Mouse (Mus musculus): ENCODE measurements at regions not wholly inside any gene's neighbourhood (a gene's known extent, or its start where the extent isn't known, plus 50 kb on each side); places are given as distances from the start of the nearest gene placed in this dataset.
"Not testable (repeated sequence)": the region's sequence is repeated elsewhere in the genome, so short reads cannot be mapped to it uniquely, and the experiment has no call there.

DNA sequence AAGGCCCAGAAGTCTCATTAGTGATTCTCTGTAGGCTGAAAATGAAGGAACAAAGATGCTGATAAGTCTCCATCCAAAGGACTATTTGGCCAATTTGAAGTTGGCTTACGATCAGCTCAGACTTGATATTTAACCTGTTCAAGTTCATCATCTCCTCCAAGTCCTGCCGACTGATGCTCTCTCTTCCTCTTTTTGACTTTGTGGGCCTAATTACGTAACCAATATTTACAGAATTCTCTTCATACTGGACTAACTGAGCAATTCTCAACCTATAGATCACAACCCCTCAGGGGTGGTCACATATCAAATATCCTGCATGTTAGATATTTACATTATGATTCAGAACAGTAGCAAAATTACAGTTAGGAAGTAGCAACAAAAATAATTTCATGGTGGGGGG lies 101.2 kb upstream of the Frmd4a start:
- H3K4me3 ChIP-seq (replicated peaks) = no peak overlapping the region
- ATAC-seq (replicated peaks; ENCODE audit: low FRiP score) = no peak
- H3K27me3 ChIP-seq = no peaks in the 10 kb centered on the region
- no peak overlapping the region for H3K4me2 ChIP-seq
- WGBS = 92% methylated on average over 3 of the region's 3 CpGs
- no peak overlapping the region for H3K9ac ChIP-seq
- H3K9me3 ChIP-seq (replicated peaks) = no peaks in the 10 kb centered on the region
- no peaks in the 10 kb centered on the region for H3K36me3 ChIP-seq
- H3K27ac ChIP-seq = no peak overlapping the region
- H3K4me1 ChIP-seq = no peaks in the 10 kb centered on the region

DNA sequence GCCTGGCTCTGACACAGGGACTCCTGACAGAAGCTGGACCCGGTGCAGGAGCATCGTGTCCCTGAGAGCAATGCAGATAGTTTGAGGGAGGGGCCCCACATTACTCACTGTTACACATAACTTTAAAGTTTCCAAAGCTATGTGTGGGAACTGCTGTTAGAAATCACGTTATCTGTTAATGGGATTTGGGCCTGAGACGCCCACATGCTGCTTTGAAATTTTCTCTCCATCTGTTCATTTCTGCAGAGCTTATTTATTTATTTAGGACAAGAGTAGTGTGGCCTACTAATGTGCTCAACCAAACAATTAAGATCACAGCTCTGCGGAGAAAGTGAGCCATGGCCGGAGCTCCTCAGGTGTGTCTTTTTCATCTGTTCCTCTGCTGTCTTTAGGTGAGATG lies 99.4 kb upstream of the Frmd4a start:
- WGBS = 73% methylated on average over 6 of the region's 6 CpGs
- Histone ChIP-seq H3K9me3 (replicated peaks) (no peaks in the 10 kb centered on the region), H3K4me1 (no peaks in the 10 kb centered on the region)

DNA sequence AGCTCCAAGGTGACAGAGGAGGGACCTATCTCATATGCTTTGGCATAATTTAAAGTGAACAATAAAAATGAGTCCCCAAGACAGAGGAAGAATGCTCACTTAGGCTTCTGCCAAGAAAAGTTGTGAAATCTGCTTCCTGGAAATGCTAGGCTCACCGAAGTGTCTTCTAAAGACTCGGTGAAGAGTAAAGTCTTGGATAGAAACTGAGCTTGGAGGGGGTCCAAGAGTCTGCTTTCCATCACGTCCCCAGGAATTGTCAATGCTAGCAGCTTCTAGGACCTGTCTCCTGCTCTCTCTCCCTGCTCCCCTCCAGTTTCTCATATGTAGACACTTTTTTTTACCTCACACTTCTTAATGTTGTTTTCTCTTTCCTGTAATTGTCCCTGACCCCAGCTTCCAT lies 97.6 kb upstream of the Frmd4a start:
- Histone ChIP-seq H3K9me3 (replicated peaks) (no peaks in the 10 kb centered on the region), H3K36me3 (no peaks in the 10 kb centered on the region), H3K4me2 (no peak overlapping the region), H3K9ac (no peak overlapping the region), H3K4me1 (no peaks in the 10 kb centered on the region), H3K27ac (no peak overlapping the region), H3K27me3 (no peaks in the 10 kb centered on the region), H3K4me3 (replicated peaks) (no peak overlapping the region)
- 72% methylated on average over 3 of the region's 3 CpGs for WGBS
- ATAC-seq (replicated peaks; ENCODE audit: low FRiP score) = no peak

More for the DNA sequence above, 99.4 kb upstream of the Frmd4a start:
- no peaks in the 10 kb centered on the region for H3K36me3 ChIP-seq
- no peak for ATAC-seq (replicated peaks; ENCODE audit: low FRiP score)
- H3K27ac ChIP-seq = no peak overlapping the region
- no peak overlapping the region for H3K9ac ChIP-seq
- H3K4me3 ChIP-seq (replicated peaks) = no peak overlapping the region
- no peak overlapping the region for H3K4me2 ChIP-seq
- H3K27me3 ChIP-seq = no peaks in the 10 kb centered on the region

DNA sequence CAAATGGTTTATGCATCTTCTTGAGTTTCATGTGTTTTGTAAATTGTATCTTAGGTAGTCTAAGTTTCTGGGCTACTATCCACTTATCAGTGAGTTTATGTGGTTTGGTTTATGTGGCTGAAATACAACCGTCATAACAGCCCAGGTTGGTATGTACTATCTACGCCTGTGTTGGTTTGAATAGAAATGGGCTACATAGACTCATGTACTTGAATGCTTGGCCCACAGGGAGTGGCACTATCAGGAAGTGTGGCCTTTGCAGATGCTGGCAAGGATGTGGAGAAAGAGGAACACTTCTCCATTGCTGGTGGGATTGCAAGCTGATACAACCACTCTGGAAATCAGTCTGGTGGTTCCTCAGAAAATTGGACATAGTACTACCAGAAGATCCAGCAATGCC lies 96.4 kb upstream of the Frmd4a start:
- ATAC-seq (replicated peaks; ENCODE audit: low FRiP score); H3K9ac ChIP-seq; H3K4me3 ChIP-seq (replicated peaks); H3K27me3 ChIP-seq; H3K9me3 ChIP-seq (replicated peaks); H3K36me3 ChIP-seq; H3K4me1 ChIP-seq; H3K4me2 ChIP-seq; H3K27ac ChIP-seq: not testable (repeated sequence)
- 84% methylated on average over 2 of the region's 2 CpGs for WGBS

DNA sequence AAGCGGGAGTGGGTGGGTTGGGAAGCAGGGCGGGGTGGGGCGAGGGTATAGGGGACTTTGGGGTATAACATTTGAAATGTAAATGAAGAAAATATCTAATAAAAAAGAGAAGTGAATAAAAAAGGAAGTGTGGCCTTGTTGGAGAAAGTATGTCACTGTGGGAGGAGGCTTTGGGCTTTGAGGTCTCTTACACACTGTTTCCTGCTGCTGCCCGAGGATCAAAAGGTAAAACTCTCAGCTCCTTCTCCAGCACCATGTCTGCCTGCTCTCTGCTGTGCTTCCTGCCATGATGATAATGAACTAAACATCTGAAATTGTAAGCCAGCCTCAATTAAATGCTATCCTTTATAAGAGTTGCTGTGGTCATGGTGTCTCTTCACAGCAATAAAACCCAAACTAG lies 94.8 kb upstream of the Frmd4a start:
- Histone ChIP-seq H3K27ac (no peak overlapping the region), H3K4me2 (no peak overlapping the region), H3K4me1 (no peaks in the 10 kb centered on the region), H3K9me3 (replicated peaks) (no peaks in the 10 kb centered on the region), H3K4me3 (replicated peaks) (no peak overlapping the region), H3K27me3 (no peaks in the 10 kb centered on the region), H3K9ac (no peak overlapping the region), H3K36me3 (no peaks in the 10 kb centered on the region)
- ATAC-seq (replicated peaks; ENCODE audit: low FRiP score) = no peak
- WGBS = 83% methylated on average over 4 of the region's 4 CpGs

DNA sequence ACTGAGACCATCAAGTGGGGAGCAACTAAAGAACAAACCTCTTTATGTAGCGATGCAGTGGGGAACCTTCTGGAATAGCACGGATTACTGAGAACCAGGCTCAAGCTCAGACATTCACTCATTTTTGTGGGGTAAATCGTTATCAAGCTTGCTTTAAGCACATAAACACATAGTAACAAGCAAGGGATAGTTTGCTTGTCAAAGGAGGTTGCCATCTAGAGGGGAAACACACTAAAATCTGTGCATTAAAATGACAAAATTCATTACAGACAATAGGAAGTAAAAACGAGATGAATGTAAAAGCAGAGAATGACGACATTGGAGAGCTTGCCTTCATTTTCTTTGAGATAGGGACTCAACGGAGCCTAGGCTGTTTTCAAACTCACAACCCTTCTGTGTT lies 92.8 kb upstream of the Frmd4a start:
- H3K4me1 ChIP-seq = no peaks in the 10 kb centered on the region
- H3K4me2 ChIP-seq = no peak overlapping the region
- H3K27ac ChIP-seq = no peak overlapping the region
- H3K4me3 ChIP-seq (replicated peaks) = no peak overlapping the region
- ATAC-seq (replicated peaks; ENCODE audit: low FRiP score) = no peak
- no peaks in the 10 kb centered on the region for H3K27me3 ChIP-seq
- H3K36me3 ChIP-seq = no peaks in the 10 kb centered on the region
- WGBS = 78% methylated on average over 6 of the region's 6 CpGs
- H3K9ac ChIP-seq = no peak overlapping the region
- H3K9me3 ChIP-seq (replicated peaks) = no peaks in the 10 kb centered on the region

DNA sequence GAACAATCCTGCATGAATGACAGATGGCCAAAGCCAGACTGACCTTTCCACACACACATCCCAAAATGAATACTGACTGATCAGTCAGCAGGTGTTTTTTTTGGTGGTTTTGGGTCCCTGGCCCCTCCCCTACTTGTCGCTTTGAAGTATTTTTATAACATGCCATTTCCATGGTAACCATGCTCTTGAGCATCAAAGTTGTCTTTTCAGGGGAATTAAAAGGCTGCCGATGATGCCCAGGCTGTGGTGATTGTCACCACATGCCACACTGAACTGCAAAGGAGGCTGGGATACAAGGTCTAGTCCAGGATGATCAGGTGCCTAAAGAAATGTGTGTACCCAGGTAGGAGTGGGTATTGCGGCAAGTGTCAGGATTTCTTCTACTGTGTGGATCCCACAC lies 92.3 kb upstream of the Frmd4a start:
- Histone ChIP-seq H3K9me3 (replicated peaks) (no peaks in the 10 kb centered on the region), H3K9ac (no peak overlapping the region), H3K27ac (no peak overlapping the region), H3K36me3 (no peaks in the 10 kb centered on the region), H3K4me3 (replicated peaks) (no peak overlapping the region), H3K4me2 (no peak overlapping the region), H3K27me3 (no peaks in the 10 kb centered on the region), H3K4me1 (no peaks in the 10 kb centered on the region)
- WGBS = 76% methylated on average over 3 of the region's 3 CpGs
- no peak for ATAC-seq (replicated peaks; ENCODE audit: low FRiP score)

DNA sequence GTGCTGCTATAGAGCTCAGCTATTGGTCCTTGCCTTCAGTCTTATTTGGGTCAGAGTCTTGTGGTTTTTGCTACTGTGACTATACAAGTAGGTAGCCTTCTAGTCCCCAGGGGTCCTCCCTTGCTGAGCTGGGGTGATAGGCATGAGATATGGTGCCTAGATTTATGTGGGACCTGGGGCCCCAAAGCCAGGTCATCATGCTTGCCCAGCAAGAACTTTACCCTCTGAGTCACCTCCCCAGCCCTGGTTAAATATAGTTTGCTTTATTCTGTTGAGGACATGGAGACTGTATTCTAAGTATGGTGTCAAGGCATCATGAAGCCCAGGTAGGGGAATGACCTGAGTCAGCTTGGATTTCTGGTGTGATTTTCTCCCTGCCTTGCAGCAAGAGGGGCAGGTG lies 91.4 kb upstream of the Frmd4a start:
- ATAC-seq (replicated peaks; ENCODE audit: low FRiP score) = no peak
- Histone ChIP-seq H3K9ac (no peak overlapping the region), H3K4me1 (no peaks in the 10 kb centered on the region), H3K4me3 (replicated peaks) (no peak overlapping the region), H3K27ac (no peak overlapping the region), H3K36me3 (no peaks in the 10 kb centered on the region), H3K27me3 (no peaks in the 10 kb centered on the region), H3K4me2 (no peak overlapping the region), H3K9me3 (replicated peaks) (no peaks in the 10 kb centered on the region)

DNA sequence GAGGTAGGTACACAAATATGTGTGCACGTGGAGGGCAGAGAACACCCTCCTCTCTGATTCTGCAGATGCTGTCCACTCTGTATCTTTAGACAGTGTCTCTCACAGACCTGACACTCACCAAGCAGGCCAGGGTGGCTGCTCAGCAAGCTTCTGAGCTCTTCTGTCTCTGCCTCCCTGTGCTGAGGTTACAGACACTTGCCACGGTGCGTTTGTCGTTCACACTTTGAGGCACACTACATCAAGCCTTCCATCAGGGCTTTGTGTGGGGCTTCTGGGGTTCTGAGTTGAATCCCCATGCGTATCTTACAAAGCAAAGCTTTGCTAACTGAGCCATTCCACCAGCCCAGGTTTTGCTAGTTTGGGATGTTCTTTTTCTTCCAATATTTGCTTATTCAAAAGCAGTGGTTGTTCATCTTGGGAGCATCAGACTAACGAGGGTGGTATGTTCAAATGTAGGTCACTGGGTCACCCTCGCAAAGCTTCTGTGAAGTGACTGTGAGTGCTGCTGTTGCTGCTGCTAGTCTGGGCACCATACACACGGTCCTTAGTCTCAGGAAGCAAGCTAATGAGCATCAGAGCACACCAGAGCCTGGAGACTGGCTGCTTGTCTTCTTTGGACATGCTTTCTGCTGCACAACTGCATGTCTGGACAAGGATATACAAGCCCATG lies 90.2 kb upstream of the Frmd4a start:
- Histone ChIP-seq H3K4me2 (no peak overlapping the region), H3K9me3 (replicated peaks) (no peaks in the 10 kb centered on the region), H3K4me1 (no peaks in the 10 kb centered on the region), H3K27ac (no peak overlapping the region), H3K9ac (no peak overlapping the region), H3K27me3 (no peaks in the 10 kb centered on the region), H3K4me3 (replicated peaks) (no peak overlapping the region), H3K36me3 (no peaks in the 10 kb centered on the region)
- no peak for ATAC-seq (replicated peaks; ENCODE audit: low FRiP score)
- 57% methylated on average over 8 of the region's 8 CpGs for WGBS

DNA sequence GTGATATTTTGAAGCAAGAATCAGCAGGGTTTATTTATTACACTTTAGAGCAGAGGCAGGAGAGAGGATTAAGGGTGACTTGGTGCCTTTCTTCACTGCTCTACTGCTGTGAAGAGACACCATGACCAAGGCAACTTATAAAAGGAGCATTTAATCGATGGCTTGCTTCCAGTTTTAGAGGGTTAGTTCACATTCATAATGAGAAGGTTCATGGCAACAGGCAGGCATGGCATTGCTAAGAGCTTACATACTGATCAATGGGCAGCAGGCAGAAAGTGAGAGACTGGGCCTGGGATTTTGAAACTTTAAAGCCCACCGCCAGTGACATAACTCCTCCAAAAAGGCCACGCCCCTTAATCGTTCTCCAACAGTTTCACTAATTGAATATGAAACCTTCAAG lies 89.7 kb upstream of the Frmd4a start:
- no peaks in the 10 kb centered on the region for H3K36me3 ChIP-seq
- no peak overlapping the region for H3K4me3 ChIP-seq (replicated peaks)
- no peak overlapping the region for H3K27ac ChIP-seq
- H3K4me2 ChIP-seq = no peak overlapping the region
- no peaks in the 10 kb centered on the region for H3K27me3 ChIP-seq
- no peaks in the 10 kb centered on the region for H3K4me1 ChIP-seq
- ATAC-seq (replicated peaks; ENCODE audit: low FRiP score) = no peak
- H3K9ac ChIP-seq = no peak overlapping the region
- no peaks in the 10 kb centered on the region for H3K9me3 ChIP-seq (replicated peaks)
- whole genome bisulfite sequencing = 92% methylated on average over 4 of the region's 4 CpGs

DNA sequence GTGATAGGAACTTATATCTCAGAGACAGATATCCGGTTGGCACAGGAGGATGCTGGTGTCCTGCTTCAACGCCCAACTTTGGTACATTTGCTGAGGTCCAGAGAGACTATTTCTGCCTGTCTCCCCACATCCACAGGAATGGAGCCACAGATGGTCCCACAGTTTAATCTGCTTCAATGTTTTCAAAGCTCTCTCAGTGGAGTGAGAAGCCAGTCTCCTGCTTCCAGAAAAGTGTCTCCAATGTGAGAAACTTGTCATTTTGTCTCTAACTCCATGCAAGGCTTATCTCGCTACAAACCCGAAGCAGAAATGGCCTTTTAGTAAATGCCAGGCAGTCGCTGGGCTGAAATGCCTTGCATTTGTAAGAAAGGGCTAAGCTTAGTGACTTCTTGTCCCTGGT lies 86.9 kb upstream of the Frmd4a start:
- H3K4me1 ChIP-seq = no peaks in the 10 kb centered on the region
- H3K27ac ChIP-seq = no peak overlapping the region
- H3K27me3 ChIP-seq = no peaks in the 10 kb centered on the region
- WGBS = 88% methylated on average over 5 of the region's 5 CpGs
- no peaks in the 10 kb centered on the region for H3K36me3 ChIP-seq
- no peak for ATAC-seq (replicated peaks; ENCODE audit: low FRiP score)
- H3K4me2 ChIP-seq = no peak overlapping the region
- H3K9me3 ChIP-seq (replicated peaks) = no peaks in the 10 kb centered on the region
- H3K4me3 ChIP-seq (replicated peaks) = no peak overlapping the region
- H3K9ac ChIP-seq = no peak overlapping the region

DNA sequence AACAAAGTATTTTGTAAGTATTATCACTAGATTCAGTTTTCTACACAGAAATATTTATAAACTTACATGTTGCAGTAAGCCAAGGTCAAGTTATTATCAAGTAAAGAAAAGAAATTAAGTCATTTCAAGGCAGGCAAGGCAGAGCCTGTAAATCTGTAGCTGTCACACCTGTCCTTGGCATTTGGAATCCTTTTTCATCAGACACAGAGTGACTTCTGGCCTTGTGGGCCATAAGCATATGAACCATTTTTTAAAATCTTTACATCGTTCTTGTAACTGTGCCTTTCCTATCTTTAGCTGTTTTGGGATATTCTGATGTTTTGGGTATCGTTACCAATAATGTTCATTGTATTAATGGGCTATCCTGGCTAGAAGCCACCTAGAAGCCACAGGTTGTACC lies 76.7 kb upstream of the Frmd4a start:
- no peak overlapping the region for H3K4me2 ChIP-seq
- H3K36me3 ChIP-seq = no peaks in the 10 kb centered on the region
- H3K27ac ChIP-seq = no peak overlapping the region
- 87% methylated on average over 2 of the region's 2 CpGs for WGBS
- ATAC-seq (replicated peaks; ENCODE audit: low FRiP score) = no peak
- H3K4me1 ChIP-seq = no peaks in the 10 kb centered on the region
- no peaks in the 10 kb centered on the region for H3K9me3 ChIP-seq (replicated peaks)
- H3K27me3 ChIP-seq = no peaks in the 10 kb centered on the region
- H3K4me3 ChIP-seq (replicated peaks) = no peak overlapping the region
- no peak overlapping the region for H3K9ac ChIP-seq

DNA sequence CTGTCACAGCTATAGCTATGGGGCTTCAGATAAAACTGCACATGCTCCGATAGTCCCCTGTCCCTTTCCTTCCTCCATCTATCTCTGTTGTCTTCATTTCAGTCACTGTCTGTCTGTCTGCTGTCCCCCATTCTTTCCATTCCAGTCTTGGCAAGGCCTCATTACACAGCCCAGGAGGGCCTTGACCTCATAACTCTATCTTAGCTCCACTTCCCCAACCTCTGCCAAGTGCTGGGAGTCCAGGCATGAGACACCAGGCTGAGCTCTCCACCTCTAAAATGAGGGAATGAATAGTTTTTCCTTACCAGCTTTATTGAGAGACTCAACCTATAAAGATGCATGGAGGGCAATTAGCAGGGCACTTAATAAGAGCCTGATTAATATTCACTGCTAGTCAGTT lies 76.0 kb upstream of the Frmd4a start:
- Histone ChIP-seq H3K4me1 (no peaks in the 10 kb centered on the region), H3K36me3 (no peaks in the 10 kb centered on the region), H3K4me2 (no peak overlapping the region), H3K9me3 (replicated peaks) (no peaks in the 10 kb centered on the region), H3K27ac (no peak overlapping the region), H3K4me3 (replicated peaks) (no peak overlapping the region), H3K27me3 (no peaks in the 10 kb centered on the region), H3K9ac (no peak overlapping the region)
- no peak for ATAC-seq (replicated peaks; ENCODE audit: low FRiP score)
- 97% methylated on average over 1 of the region's 1 CpGs for WGBS

Measured in kidney, embryonic 15.5 days (tissue).